Mouse (Mus musculus) leukemia stem cell, adult 10-12 weeks (primary cell): ENCODE data around the gene Olfr807. TPM values are rescaled to one million over a fixed set of nuclear protein-coding genes. Genes with fewer than 3 reads are reported as not detected.

Experiments used
- polyA plus RNA-seq: library from polyadenylated mRNA; stranded (reverse); fragments of >175 nt; gene quantifications from 2 replicates; pipeline ENCODE4 v1.2.3, GENCODE M21; 2012; ENCODE audit warnings: low replicate concordance

Olfr807 gene
- polyA plus RNA-seq, result not detected in 2 replicates

GRCm38 (mm10) chr10:129757693-129758092 is at the start of gene Olfr807:
TSS of gene Olfr807 (minus strand) at chr10:129757793.

GRCm38 (mm10) chr10:129804296-129804695 is 46.7 kb upstream of the Olfr807 start, which contains the start of gene Olfr811:
TSS of gene Olfr811 (minus strand) at chr10:129804396.

GRCm38 (mm10) chr10:129794817-129795216 is 37.2 kb upstream of the Olfr807 start, which contains the start of gene Olfr810:
TSS of gene Olfr810 (minus strand) at chr10:129794917.

GRCm38 (mm10) chr10:129774338-129774737 is 16.7 kb upstream of the Olfr807 start, which contains the start of gene Olfr809:
TSS of gene Olfr809 (plus strand) at chr10:129774638.

GRCm38 (mm10) chr10:129765182-129765581 is 7.6 kb upstream of the Olfr807 start, which contains the start of gene Olfr808:
TSS of gene Olfr808 (plus strand) at chr10:129765482.

GRCm38 (mm10) chr10:129741821-129742220 is 15.8 kb downstream of the Olfr807 start, which contains the start of gene Olfr806:
TSS of gene Olfr806 (minus strand) at chr10:129741921.

GRCm38 (mm10) chr10:129729275-129729674 is 28.3 kb downstream of the Olfr807 start, which contains the start of gene Olfr805:
TSS of gene Olfr805 (minus strand) at chr10:129729375.

Other genes starting within 250 kb of the Olfr807 start
- gene Olfr791, start 236.0 kb downstream of the Olfr807 start, polyA plus RNA-seq, result not detected in 2 replicates
- gene Olfr792, start 218.6 kb downstream of the Olfr807 start, polyA plus RNA-seq, result not detected in 2 replicates
- gene Olfr794, start 190.1 kb downstream of the Olfr807 start, polyA plus RNA-seq, result not detected in 2 replicates
- not detected in 2 replicates for gene Olfr796, start 145.2 kb downstream of the Olfr807 start, polyA plus RNA-seq
- not detected in 2 replicates for gene Olfr798, start 129.9 kb downstream of the Olfr807 start, polyA plus RNA-seq
- gene Olfr799, start 120.3 kb downstream of the Olfr807 start, polyA plus RNA-seq, result not detected in 2 replicates
- not detected in 2 replicates for gene Olfr800, start 100.1 kb downstream of the Olfr807 start, polyA plus RNA-seq
- gene Olfr801, start 83.9 kb downstream of the Olfr807 start, polyA plus RNA-seq, result 0.06 TPM in 1 of 2 replicates, not detected in the other
- gene Olfr802, start 69.6 kb downstream of the Olfr807 start, polyA plus RNA-seq, result 0.05 TPM in 1 of 2 replicates, not detected in the other
- not detected in 2 replicates for gene Olfr803, start 63.5 kb downstream of the Olfr807 start, polyA plus RNA-seq
- not detected in 2 replicates for gene Olfr804, start 54.6 kb downstream of the Olfr807 start, polyA plus RNA-seq
- gene Olfr805, start 28.4 kb downstream of the Olfr807 start, polyA plus RNA-seq, result not detected in 2 replicates
- not detected in 2 replicates for gene Olfr806, start 15.9 kb downstream of the Olfr807 start, polyA plus RNA-seq
- gene Olfr808, start 7.7 kb upstream of the Olfr807 start, polyA plus RNA-seq, result not detected in 2 replicates
- gene Olfr809, start 16.8 kb upstream of the Olfr807 start, polyA plus RNA-seq, result not detected in 2 replicates
- not detected in 2 replicates for gene Olfr810, start 37.1 kb upstream of the Olfr807 start, polyA plus RNA-seq
- gene Olfr811, start 46.6 kb upstream of the Olfr807 start, polyA plus RNA-seq, result not detected in 2 replicates
- not detected in 2 replicates for gene Olfr812, start 88.3 kb upstream of the Olfr807 start, polyA plus RNA-seq
- gene Olfr813, start 97.6 kb upstream of the Olfr807 start, polyA plus RNA-seq, result not detected in 2 replicates
- not detected in 2 replicates for gene Olfr814, start 122.1 kb upstream of the Olfr807 start, polyA plus RNA-seq
- not detected in 2 replicates for gene Olfr815, start 148.1 kb upstream of the Olfr807 start, polyA plus RNA-seq
- not detected in 2 replicates for gene Olfr816, start 157.8 kb upstream of the Olfr807 start, polyA plus RNA-seq
- gene Olfr818, start 191.3 kb upstream of the Olfr807 start, polyA plus RNA-seq, result not detected in 2 replicates
- gene Olfr819, start 209.5 kb upstream of the Olfr807 start, polyA plus RNA-seq, result not detected in 2 replicates
- gene Olfr247, start 218.3 kb upstream of the Olfr807 start, polyA plus RNA-seq, result not detected in 2 replicates
- not detected in 2 replicates for gene Gm10310, start 227.3 kb upstream of the Olfr807 start, polyA plus RNA-seq